Comparison of ENCODE assay signal across 12 mouse cellular contexts in the genomic region with DNA sequence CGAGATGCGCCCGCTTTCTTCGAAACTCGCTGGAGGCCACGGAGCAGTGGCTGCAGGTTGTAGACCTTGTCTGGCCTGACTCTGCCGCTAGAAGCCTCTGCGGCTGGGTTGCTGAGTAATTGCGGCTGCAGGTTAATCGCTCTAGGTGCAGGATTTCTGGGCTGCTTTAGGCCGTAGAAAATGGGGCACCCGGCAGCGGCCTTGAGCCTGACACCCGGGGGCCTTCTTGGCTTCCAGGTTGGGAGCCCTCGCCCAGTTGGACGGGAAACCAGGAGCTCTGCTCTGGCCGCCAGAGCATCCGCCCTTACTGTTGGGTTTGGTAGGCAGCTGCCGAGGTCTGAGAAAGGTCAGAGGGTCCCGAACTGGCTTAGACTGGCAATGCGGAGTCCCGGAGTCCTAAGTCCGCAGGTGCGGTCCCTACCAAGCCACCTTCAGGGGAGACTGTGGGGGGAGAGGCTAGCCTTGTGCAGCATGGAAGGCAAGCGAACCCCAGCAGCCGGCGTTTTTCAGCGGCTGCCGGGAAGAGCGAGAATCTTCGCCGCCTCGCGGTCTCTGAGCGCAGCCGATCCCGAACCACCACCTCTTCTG. TPM values are rescaled to one million over a fixed set of nuclear protein-coding genes. Genes with fewer than 3 reads are reported as not detected.
DNase-seq lines count a peak whose midpoint lies in the region; ATAC-seq and TF ChIP-seq lines count a peak whose summit lies in the region.
"Had no signal": no experiment of that assay in that cellular context is flagged by ENCODE, and none has a peak within 500 bp of the region (broad histone marks: within the 10 kb centered on the region; RNA-seq: fewer than 3 reads in every experiment).

No protein-coding gene starts in this region.

- 2% methylated on average over 37 of the region's 37 CpGs for WGBS in heart, embryonic 11.5 days (ENCODE audit: insufficient replicate concordance)
- under 1% methylated on average over 37 of the region's 37 CpGs for WGBS in embryonic facial prominence, embryonic 15.5 days
- 3% methylated on average over 37 of the region's 37 CpGs for WGBS in kidney, adult 2 months

- no peak for DNase-seq in heart, postnatal 36 days
- DNase-seq in kidney, adult 2 months = peak; percentile 59
- peak; percentile 81 for DNase-seq in neural tube, embryonic 10.5 days (ENCODE audit: extremely low spot score, low spot score)
- DNase-seq in right cerebral cortex, adult 18-20 months = no peak
- no peak for DNase-seq in natural killer cell, adult 2 months (ENCODE audit: low spot score in 2 of 2)
- DNase-seq: cerebellum, adult 9-10 months; gastrocnemius, postnatal 25 days had no signal

- H3K4me2 ChIP-seq in heart, embryonic 11.5 days = peak overlapping the region; percentile 30; the same call in 1 of the 2 replicates
- no peak overlapping the region for H3K4me2 ChIP-seq in embryonic facial prominence, embryonic 15.5 days (replicated peaks)
- H3K4me2 ChIP-seq: limb, embryonic 13.5 days had no signal

- H3K4me3 ChIP-seq in heart, embryonic 11.5 days (ENCODE audit: low read depth, low read length) = no peak overlapping the region
- peak overlapping the region; percentile 5; the same call in 1 of the 2 replicates for H3K4me3 ChIP-seq in embryonic facial prominence, embryonic 15.5 days (replicated peaks)
- peak overlapping the region; percentile 55 for H3K4me3 ChIP-seq in kidney, adult 2 months (ENCODE audit: insufficient read depth, low read depth, low read length)
- H3K4me3 ChIP-seq: limb, embryonic 13.5 days had no signal

- peaks cover 23% of the 10 kb centered on the region for H3K4me1 ChIP-seq in heart, embryonic 11.5 days (ENCODE audit: control insufficient read depth, insufficient read depth, low read length)
- H3K4me1 ChIP-seq in embryonic facial prominence, embryonic 15.5 days = peaks cover 26% of the 10 kb centered on the region
- no peaks in the 10 kb centered on the region for H3K4me1 ChIP-seq in kidney, adult 2 months (ENCODE audit: control insufficient read depth, insufficient read depth, low read length)

- 0 out of 2 replicates have a peak overlapping the region, but pooled peaks have one; percentile 24 for H3K9ac ChIP-seq in heart, embryonic 11.5 days (ENCODE audit: low read depth, low read length)
- H3K9ac ChIP-seq in embryonic facial prominence, embryonic 15.5 days = no peak overlapping the region
- H3K9ac ChIP-seq: limb, embryonic 13.5 days had no signal

- intact Hi-C loops in heart, postnatal 36 days (cut with DNase I) = no loop called here

- no peak overlapping the region for H3K27ac ChIP-seq in heart, embryonic 11.5 days (ENCODE audit: low read depth, low read length)
- no peak overlapping the region for H3K27ac ChIP-seq in embryonic facial prominence, embryonic 15.5 days (replicated peaks)
- H3K27ac ChIP-seq in kidney, adult 2 months (ENCODE audit: insufficient read depth, low read depth, low read length) = peak overlapping the region; percentile 79
- H3K27ac ChIP-seq: limb, embryonic 13.5 days had no signal

- no peak for ATAC-seq in heart, embryonic 11.5 days (replicated peaks; ENCODE audit: insufficient number of reproducible peaks, low FRiP score, low TSS enrichment)
- ATAC-seq in embryonic facial prominence, embryonic 15.5 days (ENCODE audit: insufficient number of reproducible peaks, low FRiP score, low TSS enrichment, low read depth) = no peak
- no peak for ATAC-seq in megakaryocyte-erythroid progenitor cell, adult 5-6 weeks (replicated peaks; ENCODE audit: low FRiP score, low TSS enrichment, poor library complexity, severe bottlenecking)

- peaks cover 93% of the 10 kb centered on the region for H3K27me3 ChIP-seq in heart, embryonic 11.5 days (ENCODE audit: control insufficient read depth, insufficient read depth, low read length)
- H3K27me3 ChIP-seq in embryonic facial prominence, embryonic 15.5 days = peaks cover 95% of the 10 kb centered on the region
- no peaks in the 10 kb centered on the region for H3K27me3 ChIP-seq in kidney, adult 2 months (replicated peaks; ENCODE audit: control insufficient read depth, insufficient read depth, low read length)

- no peak for TF ChIP-seq POLR2A in kidney, adult 2 months (IDR thresholded peaks at IDR 0.05; ENCODE audit: low read depth, low read length)

- TF ChIP-seq CTCF in kidney, adult 2 months (conservative IDR thresholded peaks at IDR 0.05; ENCODE audit: insufficient read depth, insufficient read length, low read depth, low read length) = no peak

- no peaks in the 10 kb centered on the region for H3K36me3 ChIP-seq in heart, embryonic 11.5 days (ENCODE audit: control insufficient read depth, insufficient read depth, low read length)
- H3K36me3 ChIP-seq in embryonic facial prominence, embryonic 15.5 days = no peaks in the 10 kb centered on the region
- H3K36me3 ChIP-seq in kidney, adult 2 months (ENCODE audit: control insufficient read depth, insufficient read depth, low read length) = no peaks in the 10 kb centered on the region
- H3K36me3 ChIP-seq: limb, embryonic 13.5 days had no signal

- no peaks in the 10 kb centered on the region for H3K9me3 ChIP-seq in heart, embryonic 11.5 days (replicated peaks; ENCODE audit: control insufficient read depth, low read length)
- no peaks in the 10 kb centered on the region for H3K9me3 ChIP-seq in embryonic facial prominence, embryonic 15.5 days (replicated peaks)
- H3K9me3 ChIP-seq: limb, embryonic 13.5 days had no signal

RNA-seq across cellular contexts. Expression of a gene that starts 3.8 kb away (rescaled TPM):
- not detected in 2 replicates for polyA plus RNA-seq in heart, embryonic 11.5 days (2014; fragmentation: Nextera tagmentation; extraction: Ambion mirVana)
- total RNA-seq in heart, postnatal 36 days (2021) = not detected
- 0.08 TPM in 1 of 2 replicates, not detected in the other for polyA plus RNA-seq in embryonic facial prominence, embryonic 15.5 days (2015; fragmentation: Nextera tagmentation; extraction: Ambion mirVana)
- 25.8 and 29.7 TPM in 2 replicates for polyA plus RNA-seq in kidney, adult 2 months (2012; rRNA removed)
- total RNA-seq in megakaryocyte-erythroid progenitor cell, adult 5-6 weeks (2014; fragmentation: Nextera tagmentation) = not detected in 2 replicates
- not detected in 2 replicates for total RNA-seq in megakaryocyte-erythroid progenitor cell, adult 5-6 weeks (2017)
- total RNA-seq: gastrocnemius, postnatal 25 days had no signal
- polyA plus RNA-seq: C2C12; limb, embryonic 13.5 days had no signal

Comparison
In these comparisons a context has a peak if more than half of its experiments do, and no peak if none do; other contexts are left out.
1. DNase-seq: peak in kidney, adult 2 months (single experiment) and neural tube, embryonic 10.5 days (single experiment); none in heart, postnatal 36 days (0 of 2), right cerebral cortex, adult 18-20 months (single experiment) and natural killer cell, adult 2 months (0 of 2).
2. RNA of a gene that starts 3.8 kb away (polyA plus RNA-seq): 25.8 to 29.7 TPM in kidney, adult 2 months; 0.08 TPM in embryonic facial prominence, embryonic 15.5 days and not detected in heart, embryonic 11.5 days; every median in the first group is over 10 times any median in the second.